Mouse (Mus musculus) kidney, adult 18-20 months (tissue): ENCODE results near the gene Lamp1.

ENCODE experiments used
- DNase-seq: peaks from one replicate; pipeline ENCODE4 v3.0.0; 2021

The Lamp1 gene

DNA sequence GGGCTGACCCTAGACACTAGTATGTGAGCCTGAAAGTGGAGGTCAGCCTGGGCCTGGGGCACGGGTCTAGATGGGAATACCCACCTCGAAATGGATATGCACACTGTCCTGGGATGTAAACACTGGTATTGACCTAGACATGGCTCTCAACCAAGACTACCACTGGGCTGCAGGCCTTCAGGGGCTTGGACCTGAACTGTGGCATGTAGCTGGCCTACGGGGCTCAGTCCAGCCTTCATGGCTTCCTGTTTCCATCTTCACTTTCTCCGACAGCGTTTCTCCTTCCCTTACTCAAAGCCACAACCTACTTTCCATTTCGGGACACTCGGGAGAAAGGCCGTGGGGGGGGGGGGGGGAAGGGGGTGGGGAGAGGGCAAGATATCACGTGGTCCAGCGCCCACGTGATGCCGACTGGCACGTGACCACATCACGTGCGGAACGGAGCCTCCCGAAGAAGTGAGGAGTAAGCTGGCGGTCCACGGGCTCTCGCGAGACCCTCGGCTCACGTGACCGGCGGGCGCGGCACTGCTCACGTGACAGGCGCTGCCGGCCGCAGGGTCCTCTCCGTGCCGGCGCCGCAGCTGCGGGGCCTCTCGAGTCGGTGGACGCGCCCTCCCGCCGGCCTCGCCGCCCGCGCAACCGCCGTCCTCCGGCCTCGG is at the start of gene Lamp1:
Gene Lamp1, plus strand, starts transcription at position 444 of the 659 bp plus-strand sequence.
- DNase-seq = peak; percentile 100

DNA sequence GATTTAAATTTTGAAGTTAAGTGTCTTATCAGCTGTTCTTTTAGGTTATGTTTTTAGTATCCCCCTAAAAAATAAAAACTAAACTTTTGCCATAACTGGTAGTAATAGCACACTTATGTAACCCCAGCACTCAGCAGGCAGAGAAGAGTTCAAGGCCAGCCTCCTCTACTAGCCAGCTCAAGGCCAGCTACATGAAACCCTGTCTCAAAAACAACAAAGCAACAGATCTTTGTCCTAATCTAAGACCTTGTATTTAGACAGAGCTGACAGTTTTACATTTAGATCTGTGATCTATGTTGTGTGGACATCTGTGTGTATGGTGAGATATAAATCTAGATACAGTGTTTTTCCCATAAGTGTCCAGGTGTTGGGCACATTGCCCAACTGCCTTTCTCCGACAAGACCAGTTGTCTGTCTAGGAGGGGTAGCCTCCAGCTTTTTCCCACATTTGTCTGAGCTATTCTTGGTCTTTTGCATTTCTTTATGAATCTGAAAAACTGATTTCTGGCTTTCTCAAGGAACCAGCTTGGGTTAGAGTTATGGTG is 49.5 kb upstream of the Lamp1 start:
- no peak for DNase-seq

DNA sequence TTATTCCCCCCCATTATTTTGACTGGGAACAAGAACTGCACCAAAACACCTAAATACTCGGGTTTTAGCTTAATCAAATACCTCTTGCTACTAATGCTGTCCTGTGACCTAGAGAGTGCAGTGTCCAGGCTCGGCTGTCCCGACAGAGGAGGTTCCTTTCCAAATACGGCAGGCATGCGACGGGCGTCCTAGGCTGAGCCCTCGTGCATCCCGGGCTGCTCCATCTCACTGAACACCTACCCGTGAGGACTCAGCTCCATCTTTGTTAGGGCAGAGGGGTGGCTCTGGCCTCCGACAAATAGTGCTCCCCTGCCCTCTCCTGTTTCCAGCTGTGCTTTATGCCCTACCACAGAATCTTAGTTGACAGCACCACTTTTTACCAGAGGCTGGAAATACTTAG is 47.0 kb upstream of the Lamp1 start:
- DNase-seq = no peak

DNA sequence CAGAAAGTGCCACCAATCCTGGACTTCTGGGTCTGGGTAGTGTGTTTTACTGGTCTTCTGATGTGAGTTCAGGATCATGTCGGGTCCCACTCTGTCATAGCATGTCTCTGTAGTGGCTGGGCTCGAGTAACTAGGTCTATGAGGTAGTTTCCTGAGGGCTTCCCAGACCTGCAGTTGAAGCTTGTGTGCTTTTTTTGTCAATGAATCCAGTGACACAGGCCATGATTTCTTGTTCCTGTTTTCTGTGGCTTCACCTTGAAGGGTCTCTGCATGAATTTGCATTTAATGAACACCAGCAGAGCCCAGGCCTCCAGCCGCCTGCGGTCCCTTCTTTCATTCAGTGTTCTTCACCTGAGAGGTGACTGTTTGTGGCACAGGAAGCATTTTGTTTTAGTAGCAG is 45.7 kb upstream of the Lamp1 start:
- DNase-seq = no peak

DNA sequence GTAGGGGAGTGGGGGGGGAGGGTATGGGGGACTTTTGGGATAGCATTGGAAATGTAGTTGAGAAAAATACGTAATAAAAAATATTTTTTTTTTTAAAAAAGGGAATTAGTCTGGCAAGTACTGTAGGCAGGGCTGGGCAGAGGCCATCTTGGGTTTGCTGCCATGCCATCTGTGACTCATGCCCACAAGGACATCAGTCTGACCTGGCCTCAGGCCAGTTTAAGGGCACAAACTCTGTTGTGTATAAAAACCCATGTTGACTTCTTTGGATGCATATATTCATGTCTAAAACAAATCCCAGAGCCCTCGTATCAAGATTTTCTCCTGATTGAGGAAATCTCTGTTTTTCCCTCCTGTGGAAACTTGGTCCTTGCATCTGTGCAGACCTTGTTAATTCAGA is 41.9 kb upstream of the Lamp1 start:
- DNase-seq = no peak

DNA sequence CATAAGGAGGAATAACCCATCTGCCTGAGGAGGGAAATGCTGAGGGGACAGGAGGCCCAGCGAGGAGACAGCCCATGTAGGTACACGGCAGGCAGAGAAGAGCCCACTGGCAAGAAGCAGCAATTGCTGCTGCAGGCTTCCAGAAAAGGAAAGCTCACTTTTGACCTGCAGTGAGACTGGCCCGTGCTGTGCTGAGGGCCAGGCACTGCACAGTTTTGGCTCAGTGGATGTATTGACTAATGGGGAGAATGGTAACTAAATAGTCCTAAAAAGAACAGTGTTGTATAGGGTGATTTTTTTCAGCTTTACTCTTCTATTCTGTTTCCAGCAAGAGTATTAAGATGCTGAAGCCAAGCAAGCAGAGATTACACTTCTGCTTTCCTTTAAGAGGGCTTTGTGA is 40.4 kb upstream of the Lamp1 start:
- no peak for DNase-seq

DNA sequence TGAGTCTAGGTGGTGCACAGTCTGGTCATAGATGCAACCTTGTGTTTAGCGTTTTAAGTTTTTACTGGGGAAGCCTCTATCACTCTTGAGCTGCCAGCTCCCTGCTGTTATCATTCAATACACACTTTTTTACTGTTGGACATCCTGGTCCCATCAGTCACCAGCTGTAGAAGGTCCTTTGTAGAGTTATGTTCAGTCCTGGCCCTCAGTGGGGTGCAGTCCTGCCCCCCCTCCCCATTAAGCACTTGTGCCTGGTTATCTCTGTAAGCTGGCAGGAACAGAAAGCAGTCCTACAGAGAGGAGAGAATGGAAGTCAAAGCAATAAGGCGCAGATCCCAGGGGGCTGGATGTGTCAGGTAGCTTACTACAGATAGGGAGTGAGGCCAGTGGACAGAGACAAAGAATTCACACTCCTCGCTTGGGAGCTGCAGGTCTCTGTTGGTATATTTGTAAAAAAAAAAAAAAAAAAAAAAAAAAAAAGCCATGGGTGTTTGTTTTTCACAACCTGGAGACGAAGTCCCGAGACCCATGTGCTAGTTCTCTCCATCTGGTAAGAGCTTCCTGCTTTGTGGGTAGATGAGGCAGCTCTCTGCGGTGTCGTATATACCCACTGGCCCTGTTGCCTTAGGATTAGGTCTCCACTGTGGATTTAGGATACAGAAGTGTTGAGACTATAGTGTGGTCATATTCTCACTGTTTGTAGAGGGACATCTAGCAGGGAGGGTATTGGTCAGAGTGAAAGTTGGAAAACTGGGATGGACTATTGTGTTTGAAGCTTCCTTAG is 37.9 kb upstream of the Lamp1 start:
- DNase-seq = no peak

DNA sequence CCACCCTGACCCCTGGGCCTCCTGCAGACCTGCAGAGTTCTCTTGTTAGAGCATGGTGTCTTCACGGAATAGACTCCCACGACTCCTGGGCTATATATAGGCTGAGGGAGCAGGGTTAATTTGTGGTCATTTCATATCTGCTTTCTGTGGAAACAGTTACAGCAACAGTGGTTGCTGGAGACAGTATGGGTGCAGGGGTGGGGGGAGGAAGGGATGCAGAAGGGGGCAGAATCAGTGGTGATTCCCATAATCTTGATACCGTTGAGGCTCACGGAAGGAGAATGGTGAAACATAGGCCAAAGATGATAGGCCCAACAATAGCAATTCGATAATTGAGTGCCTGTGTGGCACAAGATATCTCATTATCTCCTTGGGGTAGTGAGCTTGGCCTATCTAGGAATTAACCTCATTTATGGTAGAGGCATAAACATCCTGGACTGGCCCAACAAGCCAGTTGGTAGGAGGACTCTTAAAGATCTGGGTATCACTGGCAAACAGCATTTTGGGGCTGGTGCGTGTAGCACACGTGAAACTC is 36.0 kb upstream of the Lamp1 start:
- DNase-seq = no peak

DNA sequence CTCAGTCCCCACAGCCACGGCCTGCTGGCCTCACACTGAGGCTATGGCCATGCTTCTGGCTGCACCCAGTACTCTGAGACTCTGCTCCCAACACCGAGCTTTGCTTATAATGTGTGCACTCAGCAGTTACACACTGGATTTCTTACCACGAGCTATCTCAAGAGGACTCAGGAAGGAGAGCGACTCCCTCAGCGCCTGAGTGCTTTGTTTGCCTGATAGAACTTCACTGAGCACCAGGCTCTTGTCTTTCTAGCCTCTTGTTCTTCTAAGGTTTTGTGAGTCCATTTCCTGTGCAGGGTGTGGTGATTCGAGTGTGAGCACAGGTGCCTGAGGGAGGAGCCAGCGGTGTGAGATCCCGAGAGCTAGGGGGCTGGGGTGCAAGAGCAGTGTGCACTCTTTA is 34.1 kb upstream of the Lamp1 start:
- DNase-seq = no peak

DNA sequence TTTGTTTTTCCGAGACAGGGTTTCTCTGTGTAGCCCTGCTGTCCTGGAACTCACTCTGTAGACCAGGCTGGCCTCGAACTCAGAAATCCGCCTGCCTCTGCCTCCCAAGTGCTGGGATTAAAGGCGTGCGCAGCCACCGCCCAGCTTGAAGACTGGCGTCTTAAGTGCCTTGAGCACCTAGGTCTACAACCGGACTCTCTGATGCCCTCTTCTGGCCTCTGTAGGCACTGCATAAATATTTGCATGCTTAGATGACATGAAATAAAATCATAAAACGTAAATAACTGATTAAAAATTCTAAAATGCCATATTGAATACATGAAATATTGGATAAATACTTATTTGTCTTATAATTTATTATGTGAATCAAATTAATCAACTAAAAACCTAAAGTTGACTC is 26.7 kb upstream of the Lamp1 start:
- peak; percentile 61 for DNase-seq

DNA sequence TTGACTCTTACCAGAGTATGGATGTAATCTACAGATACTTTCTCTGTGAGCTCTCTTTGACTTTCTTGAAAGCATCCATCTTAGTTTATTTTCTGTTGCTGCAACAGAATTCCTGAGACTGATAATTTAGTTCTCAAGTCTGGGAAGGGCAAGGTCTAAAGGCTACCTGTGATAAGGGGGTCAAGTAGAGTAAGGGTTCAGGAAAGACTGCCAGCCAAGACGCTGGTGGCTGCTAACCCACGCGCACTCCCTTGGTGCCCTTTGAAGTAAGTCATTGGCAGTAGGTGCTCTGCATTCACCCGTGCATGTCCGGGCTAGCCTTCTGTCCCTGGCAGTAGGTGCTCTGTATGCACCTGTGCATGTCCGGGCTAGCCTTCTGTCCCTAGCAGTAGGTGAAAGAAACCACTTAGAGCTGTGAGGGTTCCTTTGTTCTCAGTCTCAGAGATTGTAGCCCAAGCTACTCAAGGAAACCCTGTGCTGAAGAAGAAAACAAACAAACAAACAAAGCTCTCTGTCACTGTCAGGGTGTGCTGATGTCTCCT is 19.2 kb upstream of the Lamp1 start:
- no peak for DNase-seq

DNA sequence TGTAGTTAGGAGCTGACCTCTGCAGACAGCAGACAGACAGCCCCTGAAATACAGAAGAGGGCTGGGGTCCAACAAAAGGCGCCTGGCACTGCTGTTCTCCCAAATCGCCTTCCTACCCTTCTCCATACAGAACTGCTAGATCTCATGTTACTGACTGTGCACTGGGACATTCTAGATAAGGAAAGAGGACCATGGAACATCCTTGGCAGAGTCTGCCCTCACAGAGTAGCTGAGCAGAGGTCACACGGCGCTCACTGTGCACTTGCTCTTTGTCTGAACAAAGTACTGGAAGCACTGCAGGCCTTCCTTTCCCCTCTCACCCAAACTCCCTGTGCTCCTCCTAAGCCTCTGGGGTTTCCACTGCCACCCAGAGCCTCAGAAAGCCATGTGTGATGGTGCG is 17.3 kb upstream of the Lamp1 start:
- no peak for DNase-seq

DNA sequence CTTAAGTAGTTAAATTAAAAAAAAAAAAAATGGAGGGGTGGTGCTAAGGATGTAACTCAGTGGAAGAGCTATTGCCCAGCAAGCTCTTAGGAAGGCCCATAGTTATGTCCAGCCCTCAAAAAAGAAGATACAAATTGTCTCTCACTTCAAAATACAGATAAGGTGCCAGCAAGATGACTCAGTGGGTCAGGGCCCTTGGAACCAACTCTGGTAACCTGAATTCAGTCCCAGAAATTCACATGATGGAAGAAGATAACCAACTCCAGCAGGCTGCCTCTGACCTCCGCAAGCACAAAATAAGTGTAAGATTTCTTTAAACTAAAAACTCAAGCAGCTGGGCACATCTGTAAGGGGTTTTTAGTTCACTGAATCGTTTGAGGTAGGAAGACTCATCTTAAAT is 10.5 kb upstream of the Lamp1 start:
- no peak for DNase-seq

DNA sequence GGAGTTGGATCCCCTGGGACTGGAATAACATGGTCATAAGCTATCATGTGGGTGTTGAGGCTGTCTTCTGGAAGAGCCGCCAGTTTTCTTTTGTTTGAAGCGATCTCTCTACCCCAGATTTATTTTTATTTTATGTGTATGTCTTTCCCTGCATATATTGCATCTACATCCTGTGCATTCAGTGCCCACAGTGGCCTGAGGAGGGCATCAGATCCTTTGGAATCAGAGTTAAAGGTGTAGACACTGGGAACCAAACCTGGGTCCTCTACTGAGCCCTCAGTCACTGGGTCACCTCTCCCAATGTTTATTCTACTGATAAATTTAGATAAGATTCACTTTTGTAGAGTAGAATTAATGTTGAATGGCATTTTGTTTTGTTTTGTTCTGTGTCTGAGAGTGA is 9.7 kb upstream of the Lamp1 start:
- DNase-seq = no peak

DNA sequence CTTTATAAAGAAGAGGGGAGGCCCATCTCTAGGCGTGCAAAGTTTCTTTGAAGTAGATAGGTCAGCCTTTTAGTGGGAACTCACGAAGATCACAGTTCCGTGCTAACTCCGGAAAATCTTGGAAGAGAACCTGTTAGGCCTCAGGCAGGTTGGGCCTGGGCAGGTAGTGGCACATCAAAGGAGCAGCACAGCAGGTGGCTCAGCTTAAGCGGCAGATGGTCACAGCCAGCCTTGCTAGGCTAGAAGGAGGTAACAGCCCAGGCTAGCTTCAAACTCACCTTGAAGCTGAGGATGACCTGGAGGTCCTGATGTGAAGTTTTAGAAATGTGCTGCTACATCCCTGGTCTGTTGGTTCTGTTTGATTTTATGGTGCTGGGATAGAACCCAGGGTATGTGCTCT is 9.1 kb upstream of the Lamp1 start:
- DNase-seq = no peak

DNA sequence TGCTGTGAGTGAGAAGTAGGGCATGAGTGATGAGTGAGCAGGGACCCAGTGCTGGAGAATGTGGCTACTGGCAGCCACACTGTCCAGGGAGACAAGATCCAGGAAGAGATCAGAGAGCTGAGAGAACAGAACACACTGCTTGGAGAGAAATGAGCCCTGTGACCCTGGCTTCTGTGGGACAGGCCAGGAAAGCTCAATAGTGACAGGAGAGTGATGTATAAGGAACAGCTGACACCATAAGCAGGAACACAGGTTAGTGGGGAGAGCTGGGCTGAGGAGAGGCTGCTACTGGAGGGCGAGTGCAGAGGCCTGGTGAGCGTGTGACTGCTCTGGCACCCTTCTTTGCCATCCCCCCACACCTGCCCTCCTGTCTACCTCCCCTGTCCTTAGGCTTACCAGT is 8.0 kb upstream of the Lamp1 start:
- DNase-seq = no peak

DNA sequence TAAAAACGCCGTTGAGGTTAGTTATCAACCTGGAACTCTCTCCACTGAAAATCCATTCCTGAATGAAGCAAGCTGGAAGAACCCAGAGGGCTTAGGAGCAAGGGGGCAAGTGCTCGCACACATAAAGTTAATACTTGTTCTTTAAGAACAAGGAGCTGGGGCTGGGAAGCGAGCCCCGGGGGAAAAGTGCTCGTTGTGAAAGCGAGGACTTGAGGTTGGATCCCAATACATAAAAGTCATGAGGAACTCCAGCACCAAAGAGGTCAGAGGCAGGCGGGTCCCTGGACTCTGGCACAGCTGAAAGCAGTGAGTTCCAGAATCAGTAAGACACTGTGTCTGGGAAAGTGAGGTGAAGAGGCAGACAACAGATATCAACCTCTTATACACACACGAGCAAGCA is 4.9 kb upstream of the Lamp1 start:
- no peak for DNase-seq

DNA sequence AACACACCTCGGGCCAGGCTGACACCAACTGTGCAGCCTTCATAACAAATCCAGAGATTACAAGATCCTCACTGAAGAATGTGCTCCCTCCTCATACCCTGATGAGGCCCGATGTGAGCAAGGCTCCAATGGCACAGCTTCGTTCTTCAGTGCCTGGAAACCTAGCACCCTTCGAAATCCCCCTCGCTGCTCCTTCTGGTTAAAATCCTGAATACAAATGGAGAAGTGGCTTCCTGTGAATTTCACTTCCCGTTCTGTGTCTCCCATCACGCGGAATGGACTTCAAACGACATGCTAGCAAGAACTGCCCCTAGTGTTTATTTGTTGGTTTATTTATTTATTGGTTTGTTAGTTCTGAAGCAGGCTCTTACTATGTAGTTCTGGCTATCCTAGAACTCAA is 3.6 kb upstream of the Lamp1 start:
- DNase-seq = no peak

DNA sequence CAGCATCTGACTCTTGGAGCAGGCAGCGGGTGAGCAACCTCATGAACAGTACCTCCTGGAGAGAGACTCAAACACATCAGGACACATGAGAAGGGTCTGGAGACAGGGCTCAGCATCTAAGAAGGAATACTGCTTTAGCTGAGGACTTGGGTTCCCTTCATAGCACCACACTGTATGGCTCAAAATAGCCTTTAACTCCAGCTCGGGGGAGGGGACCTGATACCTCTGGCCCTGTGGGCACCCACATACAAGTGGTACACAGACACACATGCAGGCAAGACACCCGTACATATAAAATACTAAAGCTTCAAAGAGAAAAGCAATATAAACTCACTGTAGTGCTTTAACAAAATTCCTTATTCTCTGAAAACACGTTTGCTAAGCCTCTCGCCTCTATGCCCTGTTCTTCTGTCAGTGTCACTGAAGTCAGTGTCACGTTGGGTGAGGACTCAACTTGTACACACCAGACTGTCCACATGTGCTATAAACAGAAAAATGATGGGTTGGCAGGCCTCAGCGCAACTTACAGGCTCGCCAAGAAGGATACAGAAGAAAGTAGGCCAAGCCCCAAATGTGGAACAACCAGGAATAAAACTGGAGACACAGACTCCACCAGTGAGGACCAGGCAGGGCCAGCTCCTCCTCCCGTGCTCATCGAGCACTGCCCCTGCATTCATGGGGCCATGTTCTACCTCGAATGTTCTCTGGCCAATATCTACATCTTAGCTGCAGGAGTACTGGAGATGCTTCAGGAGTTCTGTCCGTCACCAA is 2.4 kb upstream of the Lamp1 start:
- DNase-seq = no peak

DNA sequence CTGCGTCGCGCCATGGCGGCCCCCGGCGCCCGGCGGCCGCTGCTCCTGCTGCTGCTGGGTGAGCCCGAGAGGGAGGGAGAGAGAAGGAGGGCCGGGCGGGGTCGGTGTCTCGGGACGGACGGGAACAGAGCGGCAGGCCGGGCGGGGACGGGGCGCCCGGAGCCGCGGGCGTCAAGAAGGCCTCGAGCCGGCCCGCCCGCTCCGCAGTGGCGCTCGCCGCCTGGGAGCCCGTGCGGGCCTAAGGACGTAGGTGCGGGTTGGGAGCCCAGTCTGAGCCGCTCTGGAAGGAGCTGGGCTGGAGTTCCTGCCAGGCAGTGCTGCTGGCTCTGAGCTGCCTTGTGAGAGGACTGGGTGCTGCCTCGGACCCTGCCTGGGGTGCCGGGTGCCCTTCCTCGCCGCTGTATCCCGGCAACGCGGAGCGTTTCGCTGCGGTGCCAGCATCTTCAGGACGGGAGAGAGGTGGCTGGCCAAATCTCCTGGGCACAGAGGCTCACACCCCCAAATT is 468 bp downstream of the Lamp1 start:
- peak; percentile 49 for DNase-seq

DNA sequence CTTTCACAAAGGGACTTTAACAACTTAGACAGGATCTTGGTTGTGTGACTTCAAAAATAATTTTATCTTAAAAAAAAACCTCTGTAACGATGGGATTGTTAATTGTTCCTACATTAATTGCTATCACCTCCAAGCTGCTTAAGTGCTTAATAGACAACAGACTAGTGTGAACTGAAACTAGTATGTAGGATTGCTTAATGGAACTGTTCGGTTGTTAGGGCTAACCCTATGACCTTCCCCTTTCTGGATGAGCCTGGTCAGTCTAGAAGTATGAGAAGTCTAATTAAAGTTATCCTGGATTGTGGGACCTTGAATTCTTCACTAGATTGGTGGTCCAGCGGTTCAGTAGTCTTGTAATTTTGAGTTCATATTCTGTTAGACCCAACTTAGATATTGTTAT is 1.7 kb downstream of the Lamp1 start:
- no peak for DNase-seq

DNA sequence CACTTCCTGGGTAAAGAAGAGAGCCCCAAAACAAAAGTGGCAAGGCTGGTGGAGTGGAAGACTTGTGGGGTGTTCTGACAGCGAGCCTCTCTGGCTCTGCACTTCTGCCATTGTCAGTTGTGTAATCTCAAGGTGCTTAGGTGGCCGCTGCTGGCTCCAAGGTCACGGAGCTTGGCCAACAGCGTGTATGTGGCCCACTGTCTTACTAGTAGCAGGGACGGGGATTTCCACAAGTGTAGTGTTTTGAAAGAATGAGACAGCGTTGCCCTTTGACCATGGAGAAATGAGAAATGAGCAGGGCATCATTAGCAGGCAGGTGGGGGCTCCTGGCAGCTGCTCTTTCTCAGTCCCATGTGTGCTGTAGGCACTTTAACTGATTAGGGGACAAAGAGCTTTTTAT is 3.1 kb downstream of the Lamp1 start:
- no peak for DNase-seq

DNA sequence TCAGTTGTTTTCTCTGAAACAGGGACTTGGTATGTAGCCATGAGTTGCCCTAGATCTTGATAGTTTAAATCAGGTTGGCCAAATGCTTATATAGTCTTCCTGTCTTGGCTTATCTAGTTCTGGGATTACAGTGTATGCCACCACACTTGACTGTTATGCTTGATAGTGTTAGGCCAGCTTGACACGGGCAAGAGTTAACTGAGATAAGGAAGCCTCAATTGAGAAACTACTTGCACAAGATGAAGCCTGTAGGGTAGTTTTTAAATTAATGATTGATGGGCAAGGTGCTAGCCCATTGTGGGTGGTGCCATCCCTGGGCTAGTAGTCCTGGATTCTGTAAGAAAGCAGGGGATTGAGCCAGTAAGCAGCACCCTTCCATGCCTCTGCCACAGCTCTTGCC is 4.6 kb downstream of the Lamp1 start:
- DNase-seq = no peak
